Mouse (Mus musculus) CH12.LX (cell line): ENCODE results near the gene Lss.

Experiments
- CTCF ChIP-seq, 2 experiments: IDR thresholded peaks in 1 of 2; conservative IDR thresholded peaks in 1 of 2; 2 replicates each; pipeline ENCODE4 v1.5.1; 2011 to 2012; ENCODE audit warnings: low read depth in 2 of 2, low read length in 2 of 2, improper control_type of control experiment in 1 of 2, inconsistent platforms in 1 of 2, mild to moderate bottlenecking in 1 of 2, moderate library complexity in 1 of 2
- SMC3 ChIP-seq: IDR thresholded peaks from 2 replicates; pipeline ENCODE4 v1.6.1; 2011; ENCODE audit warnings: low read depth, low read length, improper control_type of control experiment

- TF ChIP-seq CTCF (conservative IDR thresholded peaks at IDR 0.05 in 1 of 2, IDR thresholded peaks at IDR 0.05 in 1 of 2; ENCODE audit: low read depth in 2 of 2, low read length in 2 of 2), result no peak
- TF ChIP-seq SMC3, result no peak
Measured at GRCm38 (mm10) chr10:76541336-76542085, 10.1 kb downstream of the Lss start.
